In the genomic region with DNA sequence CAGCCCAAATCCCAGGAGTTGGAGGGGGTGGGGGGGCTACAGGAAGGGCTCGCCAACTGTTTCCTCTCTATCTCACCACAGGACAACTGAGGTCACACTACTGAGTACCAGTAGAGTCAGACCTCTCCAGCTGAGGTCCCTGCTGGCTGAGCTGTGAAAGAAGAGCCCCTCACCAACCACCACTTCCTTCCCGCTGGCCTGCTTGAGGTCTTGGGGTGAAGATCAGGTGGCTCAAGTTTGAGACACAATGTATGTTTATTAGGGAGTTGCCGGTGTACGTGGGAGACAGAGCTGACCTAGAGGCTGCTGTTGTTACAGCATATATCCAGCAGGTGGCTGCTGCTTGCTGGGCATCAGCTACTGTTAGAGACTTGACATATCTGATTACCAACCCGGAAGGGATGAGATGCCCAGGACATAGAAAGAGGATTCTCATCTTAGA, we compare ENCODE assay signal across 8 mouse cellular contexts. TPM values are rescaled to one million over a fixed set of nuclear protein-coding genes. Genes with fewer than 3 reads are reported as not detected.
DNase-seq lines count a peak whose midpoint lies in the region; ATAC-seq and TF ChIP-seq lines count a peak whose summit lies in the region.

No protein-coding gene starts in this region.

- TF ChIP-seq CTCF in liver, postnatal 0 days (IDR thresholded peaks at IDR 0.05; ENCODE audit: low read depth), result peak; percentile 80
- TF ChIP-seq CTCF in olfactory bulb, adult 2 months (IDR thresholded peaks at IDR 0.05; ENCODE audit: insufficient read depth, low read depth, low read length), result peak; percentile 24; the same call in 1 of the 2 replicates

- H3K4me2 ChIP-seq in hindbrain, embryonic 15.5 days, result no peak overlapping the region
- H3K4me2 ChIP-seq in liver, postnatal 0 days (ENCODE audit: low read depth, low read length), result no peak overlapping the region

- H3K27ac ChIP-seq in hindbrain, embryonic 15.5 days (replicated peaks), result no peak overlapping the region
- no peak overlapping the region for H3K27ac ChIP-seq in liver, postnatal 0 days (ENCODE audit: low read depth)
- no peak overlapping the region for H3K27ac ChIP-seq in olfactory bulb, adult 2 months (ENCODE audit: insufficient read depth, low read depth, low read length)

- H3K4me1 ChIP-seq in hindbrain, embryonic 15.5 days (replicated peaks), result peaks cover 20% of the 10 kb centered on the region
- peaks cover 5% of the 10 kb centered on the region; the same call in 1 of the 2 replicates for H3K4me1 ChIP-seq in liver, postnatal 0 days (ENCODE audit: insufficient read depth)
- H3K4me1 ChIP-seq in olfactory bulb, adult 2 months (ENCODE audit: control insufficient read depth, insufficient read depth, low read length), result peaks cover 15% of the 10 kb centered on the region

- TF ChIP-seq EP300 in liver, postnatal 0 days (IDR thresholded peaks at IDR 0.05; ENCODE audit: low read depth), result no peak

- H3K27me3 ChIP-seq in hindbrain, embryonic 15.5 days, result peaks cover 11% of the 10 kb centered on the region
- peaks cover 11% of the 10 kb centered on the region; the same call in 1 of the 2 replicates for H3K27me3 ChIP-seq in liver, postnatal 0 days (ENCODE audit: insufficient read depth, low read length)

- no peaks in the 10 kb centered on the region for H3K36me3 ChIP-seq in hindbrain, embryonic 15.5 days
- no peaks in the 10 kb centered on the region for H3K36me3 ChIP-seq in liver, postnatal 0 days (replicated peaks; ENCODE audit: insufficient read depth, low read length)

- H3K9me3 ChIP-seq in hindbrain, embryonic 15.5 days, result no peaks in the 10 kb centered on the region
- H3K9me3 ChIP-seq in liver, postnatal 0 days (ENCODE audit: low read length), result no peaks in the 10 kb centered on the region

- no peak for TF ChIP-seq POLR2A in olfactory bulb, adult 2 months (IDR thresholded peaks at IDR 0.05; ENCODE audit: insufficient read depth, low read depth, low read length)

- DNase-seq in cerebellum, adult 9-10 months, result peak; percentile 26
- no peak for DNase-seq in cerebellum, adult 11-12 months
- DNase-seq in ES-CJ7 (ENCODE audit: low read depth, low spot score), result peak; percentile 81
- DNase-seq in embryo, embryonic 9.5 days (ENCODE audit: extremely low spot score), result peak; percentile 55
- peak; percentile 54 for DNase-seq in liver, postnatal 0 days
- no peak for DNase-seq in ovary, postnatal 14 days (ENCODE audit: low spot score)

- peak; percentile 36; the same call in 1 of the 2 replicates for ATAC-seq in hindbrain, embryonic 15.5 days (ENCODE audit: low FRiP score, low read depth)
- ATAC-seq in liver, postnatal 0 days, result peak; percentile 56

- WGBS in hindbrain, embryonic 15.5 days, result 2% methylated on average over 5 of the region's 5 CpGs
- 0% methylated on average over 5 of the region's 5 CpGs for WGBS in liver, postnatal 0 days (ENCODE audit: insufficient replicate concordance)
- WGBS in olfactory bulb, adult 2 months, result 6% methylated on average over 5 of the region's 5 CpGs

- H3K4me3 ChIP-seq in hindbrain, embryonic 15.5 days, result no peak overlapping the region
- no peak overlapping the region for H3K4me3 ChIP-seq in liver, postnatal 0 days (ENCODE audit: low read depth, low read length)
- no peak overlapping the region for H3K4me3 ChIP-seq in olfactory bulb, adult 2 months (ENCODE audit: insufficient read depth, low read depth, low read length)

- no peak overlapping the region for H3K9ac ChIP-seq in hindbrain, embryonic 15.5 days
- H3K9ac ChIP-seq in liver, postnatal 0 days (replicated peaks), result no peak overlapping the region

RNA-seq across cellular contexts. Expression of gene Adamts14, which starts 2.5 kb away (rescaled TPM):
- 0.26 and 0.35 TPM in 2 replicates for polyA plus RNA-seq in hindbrain, embryonic 15.5 days (2015; fragmentation: Nextera tagmentation; extraction: Ambion mirVana)
- 0.39 and 0.46 TPM in 2 replicates for polyA plus RNA-seq in liver, postnatal 0 days (2015; fragmentation: Nextera tagmentation; extraction: Ambion mirVana)
- polyA plus RNA-seq in olfactory bulb, adult 2 months (2012; ENCODE audit: insufficient read depth, insufficient read length, low replicate concordance, missing spikeins), result not detected in 2 replicates

RNA-seq across cellular contexts. Expression of gene Prf1, which starts 21.9 kb away (rescaled TPM):
- polyA plus RNA-seq in hindbrain, embryonic 15.5 days (2015; fragmentation: Nextera tagmentation; extraction: Ambion mirVana), result not detected in 2 replicates
- 0.13 and 0.21 TPM in 2 replicates for polyA plus RNA-seq in liver, postnatal 0 days (2015; fragmentation: Nextera tagmentation; extraction: Ambion mirVana)
- not detected in 2 replicates for polyA plus RNA-seq in olfactory bulb, adult 2 months (2012; ENCODE audit: insufficient read depth, insufficient read length, low replicate concordance, missing spikeins)

Comparison
In these comparisons a context has a peak if more than half of its experiments do, and no peak if none do; other contexts are left out.
1. DNase-seq: peak in cerebellum, adult 9-10 months (single experiment), ES-CJ7 (single experiment), embryo, embryonic 9.5 days (single experiment) and liver, postnatal 0 days (single experiment); none in cerebellum, adult 11-12 months (single experiment) and ovary, postnatal 14 days (single experiment).
2. RNA of gene Adamts14, which starts 2.5 kb away (polyA plus RNA-seq): not detected in olfactory bulb, adult 2 months; 0.39 to 0.46 TPM in liver, postnatal 0 days and 0.26 to 0.35 TPM in hindbrain, embryonic 15.5 days; every median in the first group is over 10 times any median in the second.